Mouse (Mus musculus): ENCODE measurements around the gene Mrpl58.

Gene Mrpl58

DNA sequence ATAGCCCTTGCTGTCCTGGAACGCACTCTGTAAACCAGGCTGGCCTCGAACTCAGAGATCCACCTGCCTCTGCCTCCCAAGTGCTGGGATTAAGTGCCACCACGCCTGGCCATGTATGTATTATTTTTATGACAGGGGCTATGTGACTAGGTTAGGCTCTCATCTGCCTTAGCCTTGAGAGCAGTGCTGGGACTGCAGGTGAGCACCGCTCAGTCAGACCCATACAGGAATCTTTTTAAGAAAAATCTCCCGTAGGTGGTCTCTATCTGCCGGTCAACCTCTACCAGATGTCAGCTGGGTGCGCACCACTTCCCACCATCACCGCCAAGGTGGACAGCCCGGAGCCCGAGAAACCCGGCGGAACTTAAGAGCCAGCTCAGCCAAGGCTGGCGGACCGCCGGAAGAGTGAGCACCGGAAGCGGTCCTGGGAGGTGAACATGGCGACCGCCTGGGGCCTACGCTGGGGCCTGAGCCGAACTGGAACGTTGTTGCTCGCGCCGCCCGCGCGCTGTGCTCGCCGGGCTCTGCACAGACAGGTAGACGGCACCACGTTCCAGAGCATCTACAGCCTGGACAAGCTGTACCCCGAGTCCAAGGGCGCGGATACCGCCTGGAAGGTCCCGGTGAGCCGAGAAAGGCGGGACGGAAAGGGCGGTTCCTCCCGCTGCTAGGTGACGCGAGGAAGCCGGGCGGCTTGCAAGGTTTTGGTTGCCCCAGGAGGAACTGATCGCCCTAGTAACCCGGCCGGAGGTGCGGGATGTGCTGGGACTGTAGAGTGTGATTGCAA is at the start of gene Mrpl58:
Gene Mrpl58 (plus strand): TSS at position 415 of the 787 bp plus-strand sequence.
- peak; percentile 74 for DNase-seq (ENCODE audit: low read depth)

- DNase-seq (ENCODE audit: low read depth), result peak; percentile 62
Measured at GRCm38 (mm10) chr11:115354183-115354582, 49.4 kb upstream of the Mrpl58 start.

- peak; percentile 32 for DNase-seq (ENCODE audit: low read depth)
Measured at GRCm38 (mm10) chr11:115358468-115358867, 45.1 kb upstream of the Mrpl58 start.

- DNase-seq (ENCODE audit: low read depth), result no peak
Measured at GRCm38 (mm10) chr11:115359293-115359692, 44.3 kb upstream of the Mrpl58 start.

- DNase-seq (ENCODE audit: low read depth), result no peak
Measured at GRCm38 (mm10) chr11:115359726-115360125, 43.8 kb upstream of the Mrpl58 start.

DNA sequence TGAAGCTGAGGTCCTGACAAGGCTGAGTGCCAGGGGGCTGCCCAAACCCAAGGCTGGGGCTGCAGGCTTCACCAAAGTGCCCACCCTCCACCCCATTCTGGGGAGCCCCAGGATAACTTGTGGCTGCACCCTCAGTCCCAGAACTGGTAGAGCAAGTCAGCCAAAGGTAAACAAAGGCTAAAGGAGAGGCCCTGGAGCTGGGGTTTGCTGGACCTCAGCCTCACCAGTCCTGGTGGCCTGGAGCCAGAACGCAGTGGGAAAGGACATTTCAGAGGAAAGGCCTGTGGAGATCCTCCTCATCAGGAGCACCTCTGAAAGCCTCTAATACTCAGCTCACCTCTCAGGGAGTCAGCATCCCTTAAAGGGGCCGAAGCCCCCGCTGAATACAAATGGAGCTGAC is 39.4 kb upstream of the Mrpl58 start:
- DNase-seq (ENCODE audit: low read depth), result no peak

DNA sequence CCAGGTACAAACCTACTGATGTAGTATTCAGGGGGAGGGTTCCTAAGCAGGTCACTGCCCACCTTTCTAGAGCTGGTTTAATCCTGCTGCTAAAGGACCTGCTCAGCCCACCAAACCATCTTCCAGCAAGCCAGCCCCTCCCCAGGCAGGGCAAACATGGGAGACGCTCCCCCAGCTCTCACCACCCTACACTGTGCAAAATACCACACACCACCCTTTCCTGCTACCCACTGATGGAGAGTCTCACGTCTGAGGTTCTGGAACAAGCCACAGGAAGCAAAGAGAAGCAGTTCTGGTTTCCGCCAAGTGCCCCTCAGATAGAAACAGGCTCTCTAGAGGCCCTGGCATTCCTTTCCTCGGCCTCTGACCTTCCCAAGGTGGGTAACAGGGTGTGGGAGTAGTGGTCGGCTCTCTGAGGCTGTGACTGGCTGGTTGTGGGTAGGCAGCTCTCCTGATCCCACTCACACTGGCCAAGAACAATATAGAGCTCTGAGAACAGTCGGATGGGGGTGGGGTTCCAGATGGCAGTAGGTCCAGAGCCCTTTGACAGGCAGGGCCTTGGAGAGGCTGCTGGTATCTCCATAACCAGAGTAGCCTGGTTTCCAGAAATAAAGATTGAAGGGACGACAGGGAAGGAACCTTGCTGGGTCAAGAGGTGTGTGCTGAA is 37.4 kb upstream of the Mrpl58 start:
- DNase-seq (ENCODE audit: low read depth), result no peak

DNA sequence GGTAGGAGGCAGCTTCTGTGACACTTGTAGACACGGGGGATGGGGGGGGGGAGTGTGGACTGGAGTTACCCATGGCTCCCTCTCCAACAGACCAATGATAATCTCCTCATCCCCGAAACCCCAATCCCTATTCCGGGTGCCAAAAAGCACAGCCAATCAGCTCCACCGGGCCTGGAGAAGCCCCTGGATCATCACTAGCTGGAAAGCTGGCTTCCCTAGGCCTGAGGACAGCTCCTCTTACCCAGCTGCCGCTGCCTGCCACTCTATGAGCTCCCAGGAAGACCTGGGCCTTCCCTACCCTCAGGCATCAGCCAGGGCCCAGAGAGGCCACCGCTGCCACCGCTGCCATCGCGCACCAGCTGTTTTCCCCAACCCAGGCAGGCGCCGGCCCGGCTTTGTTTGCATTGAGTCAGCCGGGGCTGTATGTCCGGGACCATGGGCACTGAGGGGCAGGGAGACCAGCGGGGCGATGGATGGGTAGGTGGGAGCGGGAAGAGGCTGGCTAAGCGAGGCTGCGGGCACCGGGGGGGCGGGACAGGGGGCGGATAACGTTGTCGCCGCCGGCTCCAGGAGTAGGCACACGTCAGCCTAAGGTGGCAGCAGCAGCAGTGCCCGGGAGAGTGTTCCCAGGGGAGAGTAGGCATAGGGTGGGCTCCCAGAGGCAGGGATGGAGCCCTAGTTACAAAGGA is 36.7 kb upstream of the Mrpl58 start:
- no peak for DNase-seq (ENCODE audit: low read depth)

DNA sequence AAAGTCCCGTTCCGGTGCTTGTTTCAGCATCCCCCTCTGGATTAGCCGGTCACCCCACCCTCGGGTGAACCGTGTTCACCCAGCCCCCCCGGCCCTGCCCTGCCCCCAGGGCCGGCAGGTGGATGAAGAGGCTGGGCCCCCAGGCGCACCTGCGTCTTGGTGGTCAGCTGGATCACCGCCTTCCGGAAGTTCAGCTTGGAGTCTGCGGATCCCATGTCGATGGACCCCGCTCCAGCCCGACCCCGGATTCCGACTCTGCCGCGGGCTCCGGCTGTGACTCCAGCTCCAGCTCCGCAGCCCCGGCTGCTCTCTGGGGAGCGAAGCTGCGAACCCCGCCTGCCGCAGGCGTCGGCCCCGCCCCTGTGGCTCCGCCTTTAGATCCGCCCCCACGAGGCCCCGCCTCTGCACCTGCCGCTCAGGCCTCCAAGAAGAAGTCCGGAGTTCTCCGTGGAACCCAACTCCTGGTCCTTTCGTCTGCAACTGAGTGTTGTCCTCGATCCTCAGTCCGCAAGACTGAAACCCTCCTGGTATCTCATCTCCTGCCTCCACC is 36.1 kb upstream of the Mrpl58 start, which contains the start of gene Hid1:
Gene Hid1 (minus strand): TSS at position 362 of the 550 bp plus-strand sequence.
- peak; percentile 53 for DNase-seq (ENCODE audit: low read depth)

DNA sequence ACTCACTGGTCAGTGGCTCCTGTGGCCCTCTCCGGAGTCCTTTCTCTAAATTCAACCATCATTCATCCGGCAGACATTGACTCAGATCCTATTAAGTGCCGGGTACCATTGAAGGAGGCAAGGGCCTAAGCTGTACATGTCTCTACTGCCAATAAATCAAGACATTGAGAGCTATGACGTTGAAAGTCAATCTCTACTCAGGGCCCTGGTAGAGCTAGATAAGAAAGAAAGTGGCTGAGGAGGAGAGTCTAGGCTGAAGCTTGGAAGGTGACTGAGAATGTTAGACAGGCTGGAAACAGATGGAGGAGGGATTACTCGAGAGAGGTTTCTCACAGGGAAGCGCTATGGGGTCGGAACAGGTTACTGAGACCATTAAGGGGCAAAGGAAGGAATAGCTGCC is 33.2 kb upstream of the Mrpl58 start:
- DNase-seq (ENCODE audit: low read depth), result no peak

- DNase-seq (ENCODE audit: low read depth), result no peak
Measured at GRCm38 (mm10) chr11:115371354-115371753, 32.2 kb upstream of the Mrpl58 start.

DNA sequence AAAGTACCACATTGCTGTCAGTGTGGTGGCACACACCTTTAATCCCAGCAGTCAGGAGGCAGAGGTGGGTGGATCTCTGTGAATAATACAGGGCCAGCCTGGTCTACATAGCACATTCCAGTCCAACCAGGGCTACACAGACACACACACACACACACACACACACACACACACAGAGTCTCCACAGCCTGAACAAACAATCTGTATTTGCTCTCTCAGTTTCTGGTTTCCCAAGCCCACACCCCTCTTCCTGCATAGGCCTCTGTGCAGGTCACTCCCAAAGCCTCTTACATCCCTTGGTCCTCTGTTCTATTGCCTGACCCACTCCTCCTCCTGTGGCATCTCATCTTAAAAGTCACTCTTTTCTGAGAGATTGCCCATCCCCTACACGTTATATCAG is 31.5 kb upstream of the Mrpl58 start:
- DNase-seq (ENCODE audit: low read depth), result no peak

- no peak for DNase-seq (ENCODE audit: low read depth)
Measured at GRCm38 (mm10) chr11:115372737-115373136, 30.8 kb upstream of the Mrpl58 start.

DNA sequence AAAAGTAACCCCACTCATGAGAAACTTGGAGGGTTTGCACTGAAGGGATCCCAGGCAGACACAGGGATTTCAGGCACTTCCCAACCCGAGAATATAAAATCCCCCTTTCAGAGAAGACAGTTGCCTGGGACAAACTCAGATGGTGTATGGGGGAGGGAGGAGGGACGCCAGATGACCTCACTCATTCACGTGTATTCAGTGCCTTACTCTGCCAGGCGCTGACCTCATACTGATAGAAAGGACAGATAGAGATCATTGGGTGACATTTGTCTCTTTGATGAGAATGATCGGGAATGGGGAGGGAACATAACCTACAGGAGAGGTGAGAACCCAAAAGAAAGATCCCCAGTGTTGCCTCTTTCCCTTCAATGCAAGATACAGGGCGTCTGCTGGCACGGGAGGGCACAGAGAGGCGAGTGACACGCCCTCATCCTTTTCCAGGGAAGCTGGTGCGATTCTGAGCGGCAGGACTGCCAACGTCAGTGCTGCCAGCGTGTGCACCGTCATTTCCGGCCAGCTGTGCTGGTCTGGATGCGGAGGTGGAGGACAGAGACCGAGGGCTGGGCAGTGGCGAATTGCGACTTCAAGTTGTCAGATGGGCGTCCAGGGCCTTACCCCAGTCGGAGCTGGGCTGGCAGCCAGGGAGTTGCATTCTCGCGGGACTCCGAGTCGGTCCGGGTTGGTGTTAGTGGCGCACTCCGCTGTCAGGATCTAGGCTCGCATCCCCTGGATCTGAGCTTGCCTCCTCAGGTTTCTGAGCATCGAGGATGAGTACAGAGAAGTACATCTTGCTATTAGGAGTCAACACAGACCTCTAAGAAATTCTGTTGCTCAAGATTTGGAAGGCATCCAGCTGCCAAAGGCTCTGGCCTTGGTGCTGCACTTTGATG is 29.5 kb upstream of the Mrpl58 start:
- DNase-seq (ENCODE audit: low read depth), result no peak

DNA sequence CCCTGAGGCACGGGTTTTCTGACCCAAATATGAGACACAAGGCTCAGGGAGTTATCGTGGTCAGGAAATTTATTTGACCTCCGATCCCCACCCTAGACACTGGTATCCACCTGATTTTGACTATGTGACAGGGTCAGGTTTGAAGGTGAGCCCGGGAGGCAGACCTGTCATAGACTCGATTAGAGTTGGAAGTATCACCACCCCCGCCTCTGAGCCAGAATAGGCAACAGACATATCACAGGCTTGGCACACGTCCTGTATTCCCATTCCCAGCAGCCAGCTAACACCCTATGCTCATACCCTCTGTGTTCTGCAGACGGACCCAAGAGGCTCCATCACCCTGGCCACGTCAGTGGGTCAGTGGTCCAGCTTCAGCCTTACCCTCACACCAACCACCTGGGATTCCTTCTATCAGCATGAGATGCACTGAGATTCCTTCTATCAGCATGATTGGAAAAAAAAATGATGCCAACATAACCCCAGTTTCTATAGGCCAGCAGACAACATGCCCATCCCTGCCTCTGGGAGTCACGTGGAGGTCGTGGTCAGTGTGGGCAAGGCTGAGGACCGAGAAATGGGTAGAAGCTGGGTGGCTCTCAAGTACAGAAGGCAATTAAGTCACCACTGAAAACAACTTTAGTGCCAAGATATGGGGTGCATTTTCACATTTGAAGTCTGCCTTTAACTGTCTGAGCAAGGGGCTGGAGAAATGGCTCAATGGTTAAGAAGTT is 28.7 kb upstream of the Mrpl58 start:
- DNase-seq (ENCODE audit: low read depth), result no peak

- no peak for DNase-seq (ENCODE audit: low read depth)
Measured at GRCm38 (mm10) chr11:115376722-115377121, 26.8 kb upstream of the Mrpl58 start.

DNA sequence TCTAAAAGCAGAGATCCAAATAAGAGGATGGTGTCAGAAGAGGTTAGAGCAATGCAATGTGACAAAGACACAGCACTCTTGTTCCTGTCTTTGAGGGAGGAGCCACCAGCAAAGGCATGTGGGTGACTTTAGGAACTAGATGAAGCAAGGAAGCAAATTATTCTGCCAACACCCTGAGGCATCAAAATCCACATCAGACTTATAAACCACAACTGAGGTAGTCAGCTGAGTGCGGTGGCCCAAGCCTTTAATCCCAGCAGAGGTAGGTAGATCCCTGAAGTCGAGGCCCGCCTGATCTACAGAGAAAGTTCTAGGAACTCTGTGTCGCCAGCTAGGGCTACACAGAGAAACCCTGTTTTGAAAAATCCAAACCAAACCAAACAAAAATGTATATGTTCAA is 26.3 kb upstream of the Mrpl58 start:
- no peak for DNase-seq (ENCODE audit: low read depth)

DNA sequence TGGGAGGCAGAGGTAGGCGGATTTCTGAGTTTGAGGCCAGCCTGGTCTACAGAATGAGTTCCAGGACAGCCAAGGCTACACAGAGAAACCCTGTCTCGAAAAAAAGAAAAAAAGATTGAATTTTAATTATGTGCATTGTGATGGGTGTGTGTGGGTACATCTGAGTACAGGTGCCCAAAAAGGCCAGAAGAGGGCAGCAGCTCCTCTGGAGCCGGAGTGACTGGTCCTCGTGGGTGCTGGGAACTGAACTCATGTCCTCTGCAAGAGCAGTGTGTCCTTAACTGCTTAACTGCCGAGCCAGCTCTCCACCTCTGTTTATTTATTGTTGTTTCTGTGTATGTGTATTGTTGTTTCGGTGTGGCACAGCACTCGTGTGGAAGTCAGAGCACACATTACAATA is 25.7 kb upstream of the Mrpl58 start:
- no peak for DNase-seq (ENCODE audit: low read depth)

GRCm38 (mm10) chr11:115381276-115381675 is 22.3 kb upstream of the Mrpl58 start:
- DNase-seq (ENCODE audit: low read depth), result no peak

DNA sequence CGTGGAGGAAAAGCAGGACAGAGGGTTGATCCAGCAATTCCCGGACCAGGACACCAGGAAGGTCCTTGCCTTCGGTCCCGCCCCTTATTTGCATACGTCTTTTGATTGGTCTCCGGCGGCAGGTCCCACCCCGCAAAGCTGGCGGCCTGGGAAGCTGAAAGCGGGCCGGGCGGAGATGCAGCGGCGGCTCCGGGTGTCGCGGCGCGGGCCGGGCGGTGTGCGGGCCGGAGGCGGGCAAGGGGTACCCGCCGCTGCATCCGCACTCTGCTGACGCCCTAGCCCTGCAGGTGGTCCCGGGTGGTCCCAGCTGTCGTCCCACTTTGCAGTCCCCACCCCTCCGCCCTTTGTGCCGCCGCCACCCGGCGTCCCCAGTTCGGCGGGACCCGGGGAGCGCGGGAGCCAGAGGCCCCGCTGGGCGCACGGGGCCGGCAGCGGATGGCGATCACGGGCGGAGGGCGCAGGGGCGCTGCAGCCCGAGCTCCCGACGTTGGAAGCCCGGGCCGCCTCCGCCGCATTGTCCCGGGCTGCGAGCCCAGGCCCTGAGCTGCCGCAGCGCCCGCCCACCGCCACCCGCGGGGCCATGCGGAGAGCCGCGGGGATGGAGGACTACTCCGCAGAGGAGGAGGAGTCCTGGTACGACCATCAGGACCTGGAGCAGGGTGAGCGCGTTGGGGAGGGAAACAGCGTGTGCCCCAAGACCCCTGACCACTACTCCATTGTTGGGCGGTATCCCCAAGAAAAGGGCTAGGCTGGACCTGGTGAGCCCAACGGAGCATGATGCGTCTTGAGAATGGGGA is 21.6 kb upstream of the Mrpl58 start, which contains the start of gene Cdr2l:
Gene Cdr2l (plus strand): TSS at position 174 of the 797 bp plus-strand sequence.
- no peak for DNase-seq (ENCODE audit: low read depth)

Data from c-Kit-positive CD71-positive TER-119-negative erythroid progenitor cells, embryonic 14.5 days (primary cell).